Mouse (Mus musculus) testis, adult 2 months (tissue): ENCODE results near the gene Glg1.

ENCODE experiments used
- CTCF ChIP-seq: fragments of 200-500 bp; IDR thresholded peaks from 2 replicates; pipeline ENCODE4 v1.5.1; 2012; ENCODE audit warnings: low read depth, mild to moderate bottlenecking, inconsistent platforms, low read length, moderate library complexity; ENCODE audit not compliant: control insufficient read depth, insufficient read depth, insufficient replicate concordance
- POLR2A ChIP-seq: fragments of 200-500 bp; IDR thresholded peaks from 2 replicates; pipeline ENCODE4 v1.6.1; 2012; ENCODE audit warnings: low read depth, mild to moderate bottlenecking, inconsistent platforms, low read length, moderate library complexity; ENCODE audit not compliant: control insufficient read depth

DNA sequence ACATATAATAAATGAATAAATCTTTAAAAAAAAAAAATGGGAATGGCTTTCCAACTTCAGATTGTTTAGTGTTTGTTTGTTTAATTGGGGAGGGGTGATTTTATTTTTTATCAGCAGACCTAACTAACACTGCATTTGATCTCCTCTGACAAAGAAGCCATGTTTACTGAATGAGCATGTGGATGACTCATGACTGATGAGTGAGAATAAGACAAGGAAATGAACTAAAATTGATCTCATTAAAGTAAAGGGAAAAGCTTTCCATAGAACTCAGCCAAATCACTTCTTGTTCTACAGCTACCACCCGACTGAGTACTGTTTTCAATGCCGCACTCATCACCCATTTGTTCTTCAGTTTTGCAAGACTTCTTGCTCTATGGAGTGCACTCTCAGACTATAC, 25.3 kb downstream of the Glg1 start:
- TF ChIP-seq CTCF = no peak
- no peak for TF ChIP-seq POLR2A
